Mouse (Mus musculus): Measurements from ENCODE around the gene Glp1r. TPM values are rescaled to one million over a fixed set of nuclear protein-coding genes. Genes with fewer than 3 reads are reported as not detected.

Glp1r gene
- polyA plus RNA-seq, 1 experiment: 1.2 TPM

DNA sequence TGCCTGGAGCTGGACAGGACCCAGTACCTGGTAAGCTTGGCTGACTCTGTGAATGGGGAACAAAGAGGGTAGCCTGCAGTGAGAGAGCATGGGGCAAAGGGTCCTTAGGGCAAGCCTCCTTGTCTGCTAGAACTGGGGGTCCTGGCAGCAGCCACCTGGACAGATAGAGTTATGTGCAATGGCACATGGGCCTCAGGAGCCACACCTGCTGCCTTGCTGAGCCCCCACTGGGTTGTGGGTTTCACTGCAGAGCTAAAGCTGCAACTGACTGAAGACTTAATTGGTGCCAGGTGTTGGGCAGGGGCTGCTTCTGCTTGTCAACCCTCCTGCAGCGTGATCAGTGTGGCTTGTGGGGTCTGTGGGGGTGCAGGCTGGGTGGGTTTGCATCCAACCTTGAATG is 9.5 kb upstream of the Glp1r start:
- H3K4me3 ChIP-seq (replicated peaks; ENCODE audit: insufficient read depth, low read depth, low read length): no peak overlapping the region
- 28% methylated on average over 1 of the region's 1 CpGs for WGBS
- no peaks in the 10 kb centered on the region for H3K4me1 ChIP-seq (ENCODE audit: control insufficient read depth, insufficient read depth, low read length)
- H3K27me3 ChIP-seq (ENCODE audit: control insufficient read depth, insufficient read depth, low read length): no peaks in the 10 kb centered on the region
- TF ChIP-seq POLR2A (IDR thresholded peaks at IDR 0.05; ENCODE audit: borderline replicate concordance, insufficient read depth, low read length): no peak
- no peak for TF ChIP-seq CTCF (IDR thresholded peaks at IDR 0.05; ENCODE audit: borderline replicate concordance, insufficient read depth, low read depth, low read length)
- no peak overlapping the region for H3K27ac ChIP-seq (ENCODE audit: insufficient read depth, low read length)
- no peak for DNase-seq

GRCm38 (mm10) chr17:30892730-30893129 is 8.9 kb upstream of the Glp1r start:
- WGBS: 51% methylated on average over 2 of the region's 2 CpGs
- Histone ChIP-seq H3K4me3 (replicated peaks; ENCODE audit: insufficient read depth, low read depth, low read length) (no peak overlapping the region), H3K27ac (ENCODE audit: insufficient read depth, low read length) (no peak overlapping the region), H3K27me3 (ENCODE audit: control insufficient read depth, insufficient read depth, low read length) (no peaks in the 10 kb centered on the region), H3K4me1 (ENCODE audit: control insufficient read depth, insufficient read depth, low read length) (no peaks in the 10 kb centered on the region)
- TF ChIP-seq CTCF (IDR thresholded peaks at IDR 0.05; ENCODE audit: borderline replicate concordance, insufficient read depth, low read depth, low read length): no peak
- no peak for TF ChIP-seq POLR2A (IDR thresholded peaks at IDR 0.05; ENCODE audit: borderline replicate concordance, insufficient read depth, low read length)
- DNase-seq: no peak

DNA sequence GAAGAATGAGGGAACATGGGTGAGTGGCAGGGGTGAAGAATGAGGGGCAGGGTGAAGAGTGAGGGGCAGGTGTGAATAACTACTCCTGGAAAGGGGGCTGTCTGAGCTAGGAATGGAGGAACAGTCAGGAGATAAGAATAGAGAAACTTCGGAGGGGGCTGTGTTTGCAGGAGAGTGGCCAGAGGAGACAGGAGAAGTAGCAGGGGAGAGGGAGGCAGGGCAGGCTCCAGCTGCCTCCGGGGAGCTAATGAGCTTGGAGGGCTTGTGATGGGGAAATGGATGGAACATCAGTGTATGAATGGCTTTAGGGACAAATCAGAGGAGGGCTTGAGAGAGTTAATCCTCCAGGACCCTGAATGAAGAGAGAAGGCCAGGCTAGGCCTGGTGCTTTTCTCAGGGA is 4.5 kb upstream of the Glp1r start:
- Histone ChIP-seq H3K4me3 (replicated peaks; ENCODE audit: insufficient read depth, low read depth, low read length) (no peak overlapping the region), H3K27ac (ENCODE audit: insufficient read depth, low read length) (no peak overlapping the region), H3K4me1 (ENCODE audit: control insufficient read depth, insufficient read depth, low read length) (peaks cover 4% of the 10 kb centered on the region; the same call in 1 of the 2 replicates), H3K27me3 (ENCODE audit: control insufficient read depth, insufficient read depth, low read length) (peaks cover 6% of the 10 kb centered on the region; the same call in 1 of the 2 replicates)
- DNase-seq: no peak
- TF ChIP-seq POLR2A (IDR thresholded peaks at IDR 0.05; ENCODE audit: borderline replicate concordance, insufficient read depth, low read length) (no peak), CTCF (IDR thresholded peaks at IDR 0.05; ENCODE audit: borderline replicate concordance, insufficient read depth, low read depth, low read length) (no peak)
- WGBS: 25% methylated on average over 2 of the region's 2 CpGs

- H3K27me3 ChIP-seq (ENCODE audit: control insufficient read depth, insufficient read depth, low read length): peaks cover 6% of the 10 kb centered on the region; the same call in 1 of the 2 replicates
- H3K4me3 ChIP-seq (replicated peaks; ENCODE audit: insufficient read depth, low read depth, low read length): no peak overlapping the region
- H3K4me1 ChIP-seq (ENCODE audit: control insufficient read depth, insufficient read depth, low read length): peaks cover 4% of the 10 kb centered on the region; the same call in 1 of the 2 replicates
- no peak overlapping the region for H3K27ac ChIP-seq (ENCODE audit: insufficient read depth, low read length)
- DNase-seq: no peak
- 29% methylated on average over 2 of the region's 2 CpGs for WGBS
- no peak for TF ChIP-seq POLR2A (IDR thresholded peaks at IDR 0.05; ENCODE audit: borderline replicate concordance, insufficient read depth, low read length)
- TF ChIP-seq CTCF (IDR thresholded peaks at IDR 0.05; ENCODE audit: borderline replicate concordance, insufficient read depth, low read depth, low read length): no peak
Observed at GRCm38 (mm10) chr17:30904096-30904495, 2.5 kb downstream of the Glp1r start.

DNA sequence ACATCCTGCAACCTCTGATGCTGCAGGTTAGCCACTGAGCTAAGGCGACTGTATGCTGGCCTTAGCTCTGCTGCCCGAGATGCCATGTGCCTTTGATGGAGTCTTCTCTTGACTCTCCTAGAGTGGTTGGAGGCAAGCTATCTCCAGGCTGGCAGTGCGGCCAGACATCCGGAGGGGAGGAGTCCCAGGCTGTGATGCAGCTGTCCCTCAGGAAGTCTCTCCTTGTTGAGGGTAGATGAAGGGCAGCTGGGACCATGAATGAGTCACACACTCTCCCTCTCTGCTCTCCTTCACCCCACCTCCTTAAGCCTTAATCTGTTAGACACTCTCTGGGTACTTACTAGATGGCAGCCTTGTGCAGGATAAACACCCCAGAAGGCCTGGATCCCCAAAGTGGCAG is 6.0 kb downstream of the Glp1r start:
- Histone ChIP-seq H3K27me3 (ENCODE audit: control insufficient read depth, insufficient read depth, low read length) (no peaks in the 10 kb centered on the region), H3K4me1 (ENCODE audit: control insufficient read depth, insufficient read depth, low read length) (peaks cover 10% of the 10 kb centered on the region), H3K27ac (ENCODE audit: insufficient read depth, low read length) (no peak overlapping the region), H3K4me3 (replicated peaks; ENCODE audit: insufficient read depth, low read depth, low read length) (no peak overlapping the region)
- TF ChIP-seq CTCF (IDR thresholded peaks at IDR 0.05; ENCODE audit: borderline replicate concordance, insufficient read depth, low read depth, low read length) (no peak), POLR2A (IDR thresholded peaks at IDR 0.05; ENCODE audit: borderline replicate concordance, insufficient read depth, low read length) (no peak)
- 71% methylated on average over 4 of the region's 4 CpGs for WGBS
- DNase-seq: no peak

DNA sequence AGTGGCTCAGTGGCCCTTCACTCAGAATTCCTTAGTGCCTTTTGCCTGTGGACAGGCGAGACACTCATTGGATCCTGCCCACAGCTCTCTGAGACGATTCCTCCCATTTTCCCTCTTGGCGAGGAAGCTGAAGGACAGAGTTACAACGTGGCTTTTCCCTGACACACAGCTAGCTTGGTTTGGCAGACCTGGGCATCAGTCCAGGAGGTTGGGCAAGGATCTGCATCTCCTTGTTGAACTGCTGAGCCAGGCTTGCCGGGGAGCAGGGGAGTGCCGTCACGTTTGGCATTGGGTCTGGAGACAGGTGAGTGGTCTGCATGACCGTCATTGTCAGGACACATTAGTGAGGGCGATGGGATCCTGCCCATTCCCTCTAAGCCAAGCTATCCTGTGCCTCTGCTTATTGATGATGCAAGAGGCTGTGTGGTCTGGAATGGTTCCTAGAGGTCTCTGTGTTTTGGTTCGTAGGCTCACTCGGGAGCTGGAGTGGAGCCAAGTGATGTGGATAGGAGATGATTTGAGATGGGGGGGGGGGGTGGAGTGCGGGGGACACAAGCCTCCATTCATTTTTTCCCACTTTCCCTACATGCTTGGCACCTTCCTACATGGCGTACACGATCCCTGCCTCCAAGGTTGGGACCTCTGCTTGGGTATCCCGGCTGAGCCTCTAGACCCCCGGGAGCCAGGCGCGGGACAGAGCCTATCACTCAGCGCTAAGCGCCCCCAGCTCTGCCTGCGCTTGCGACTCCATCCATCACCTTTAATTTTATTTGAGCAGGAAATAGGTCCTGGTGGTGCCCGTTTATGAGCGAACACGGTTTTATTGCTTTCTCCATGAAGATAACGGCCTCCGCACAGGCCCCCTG is 9.5 kb downstream of the Glp1r start:
- TF ChIP-seq CTCF (IDR thresholded peaks at IDR 0.05; ENCODE audit: borderline replicate concordance, insufficient read depth, low read depth, low read length): no peak
- no peak for TF ChIP-seq POLR2A (IDR thresholded peaks at IDR 0.05; ENCODE audit: borderline replicate concordance, insufficient read depth, low read length)
- DNase-seq: peak; percentile 46 to 49
- WGBS: 31% methylated on average over 27 of the region's 27 CpGs

GRCm38 (mm10) chr17:30911732-30912088 is 10.1 kb downstream of the Glp1r start:
- H3K4me3 ChIP-seq (replicated peaks; ENCODE audit: insufficient read depth, low read depth, low read length): no peak overlapping the region
- WGBS: 54% methylated on average over 8 of the region's 8 CpGs
- H3K27ac ChIP-seq (ENCODE audit: insufficient read depth, low read length): no peak overlapping the region
- peaks cover 10% of the 10 kb centered on the region for H3K4me1 ChIP-seq (ENCODE audit: control insufficient read depth, insufficient read depth, low read length)
- no peak for DNase-seq
- no peak for TF ChIP-seq CTCF (IDR thresholded peaks at IDR 0.05; ENCODE audit: borderline replicate concordance, insufficient read depth, low read depth, low read length)
- no peak for TF ChIP-seq POLR2A (IDR thresholded peaks at IDR 0.05; ENCODE audit: borderline replicate concordance, insufficient read depth, low read length)
- no peaks in the 10 kb centered on the region for H3K27me3 ChIP-seq (ENCODE audit: control insufficient read depth, insufficient read depth, low read length)

More for the DNA sequence above, 9.5 kb downstream of the Glp1r start:
- Histone ChIP-seq H3K27me3 (ENCODE audit: control insufficient read depth, insufficient read depth, low read length) (no peaks in the 10 kb centered on the region), H3K4me3 (replicated peaks; ENCODE audit: insufficient read depth, low read depth, low read length) (no peak overlapping the region), H3K4me1 (ENCODE audit: control insufficient read depth, insufficient read depth, low read length) (peaks cover 10% of the 10 kb centered on the region), H3K27ac (ENCODE audit: insufficient read depth, low read length) (no peak overlapping the region)

GRCm38 (mm10) chr17:30912536-30912935 is 10.9 kb downstream of the Glp1r start:
- no peak overlapping the region for H3K4me3 ChIP-seq (replicated peaks; ENCODE audit: insufficient read depth, low read depth, low read length)
- 42% methylated on average over 5 of the region's 5 CpGs for WGBS
- no peaks in the 10 kb centered on the region for H3K27me3 ChIP-seq (ENCODE audit: control insufficient read depth, insufficient read depth, low read length)
- peaks cover 10% of the 10 kb centered on the region for H3K4me1 ChIP-seq (ENCODE audit: control insufficient read depth, insufficient read depth, low read length)
- peak in 1 of 2 experiments; percentile 12 for DNase-seq
- no peak for TF ChIP-seq CTCF (IDR thresholded peaks at IDR 0.05; ENCODE audit: borderline replicate concordance, insufficient read depth, low read depth, low read length)
- no peak for TF ChIP-seq POLR2A (IDR thresholded peaks at IDR 0.05; ENCODE audit: borderline replicate concordance, insufficient read depth, low read length)
- H3K27ac ChIP-seq (ENCODE audit: insufficient read depth, low read length): no peak overlapping the region

All from cerebellum, adult 2 months (tissue).